Mouse (Mus musculus): ENCODE results near the gene Ppp1r36. TPM values are rescaled to one million over a fixed set of nuclear protein-coding genes. Genes with fewer than 3 reads are reported as not detected.

Gene Ppp1r36
- polyA plus RNA-seq, 1 experiment from 2014 or later = 3.7 TPM

DNA sequence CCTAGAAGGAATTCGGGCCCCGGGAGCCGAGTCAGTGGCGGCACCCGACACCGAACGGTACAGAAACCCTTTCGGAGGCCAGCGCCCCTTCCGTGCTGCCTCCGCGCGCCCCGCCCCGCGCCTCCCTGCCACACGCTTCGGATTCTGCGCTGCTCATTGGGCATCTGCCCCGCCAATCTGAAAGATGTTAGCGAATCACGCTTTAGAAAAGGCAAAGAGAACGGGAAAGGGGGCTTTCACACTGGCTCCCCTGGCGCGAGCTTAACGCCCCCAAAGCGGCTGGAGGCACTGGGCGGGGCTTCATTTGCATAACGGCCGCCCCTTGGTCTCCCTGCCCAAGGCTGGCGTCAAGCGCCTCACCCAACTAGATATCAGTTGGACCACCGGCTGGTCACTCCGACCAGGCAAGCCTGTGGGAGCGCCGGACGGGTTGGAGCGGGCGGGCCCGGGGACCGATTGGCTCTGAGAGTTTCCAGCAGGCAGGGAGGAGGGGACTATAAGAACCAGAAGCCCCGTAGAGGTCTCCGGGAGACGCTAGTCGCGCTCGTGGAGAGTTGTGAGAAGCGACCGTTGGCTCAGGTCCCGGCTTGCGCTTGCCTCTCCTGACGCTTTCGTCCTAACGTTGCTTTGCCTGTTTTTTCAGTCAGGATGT, 13.3 kb upstream of the Ppp1r36 start, which contains the start of gene Hspa2:
Gene Hspa2, plus strand, starts transcription at position 291 of the 652 bp plus-strand sequence.
- Histone ChIP-seq H3K4me1 (ENCODE audit: control insufficient read depth, insufficient read depth, low read length) (peaks cover 22% of the 10 kb centered on the region), H3K9me3 (replicated peaks; ENCODE audit: control insufficient read depth, low read length) (no peaks in the 10 kb centered on the region), H3K9ac (ENCODE audit: low read depth, low read length) (peak within 1 kb of the TSS; percentile 88), H3K4me3 (ENCODE audit: low read depth, low read length) (peak within 1 kb of the TSS; percentile 70), H3K4me2 (peak within 1 kb of the TSS; percentile 91), H3K36me3 (ENCODE audit: control insufficient read depth, insufficient read depth, low read length) (no peaks in the 10 kb centered on the region), H3K27ac (ENCODE audit: low read depth, low read length) (peak within 1 kb of the TSS; percentile 96), H3K27me3 (ENCODE audit: control insufficient read depth, insufficient read depth, low read length) (peaks cover 24% of the 10 kb centered on the region)
- WGBS (ENCODE audit: insufficient replicate concordance) = under 1% methylated on average over 54 of the region's 54 CpGs
- peak; percentile 97 for ATAC-seq (replicated peaks; ENCODE audit: insufficient number of reproducible peaks, low FRiP score, low TSS enrichment)

DNA sequence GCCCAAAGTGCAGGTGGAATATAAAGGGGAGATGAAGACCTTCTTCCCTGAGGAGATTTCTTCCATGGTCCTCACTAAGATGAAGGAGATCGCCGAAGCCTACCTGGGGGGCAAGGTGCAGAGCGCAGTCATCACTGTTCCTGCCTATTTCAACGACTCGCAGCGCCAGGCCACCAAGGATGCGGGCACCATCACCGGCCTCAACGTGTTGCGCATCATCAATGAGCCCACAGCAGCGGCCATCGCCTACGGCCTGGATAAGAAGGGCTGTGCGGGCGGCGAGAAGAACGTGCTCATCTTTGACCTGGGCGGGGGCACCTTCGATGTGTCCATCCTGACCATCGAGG, 12.5 kb upstream of the Ppp1r36 start:
- no peak for ATAC-seq (replicated peaks; ENCODE audit: insufficient number of reproducible peaks, low FRiP score, low TSS enrichment)
- H3K9ac ChIP-seq (ENCODE audit: low read depth, low read length) = peak overlapping the region; percentile 60; the same call in 1 of the 2 replicates
- peak overlapping the region; percentile 91 for H3K4me2 ChIP-seq
- H3K27me3 ChIP-seq (ENCODE audit: control insufficient read depth, insufficient read depth, low read length) = peaks cover 24% of the 10 kb centered on the region
- H3K9me3 ChIP-seq (replicated peaks; ENCODE audit: control insufficient read depth, low read length) = no peaks in the 10 kb centered on the region
- H3K36me3 ChIP-seq (ENCODE audit: control insufficient read depth, insufficient read depth, low read length) = no peaks in the 10 kb centered on the region
- H3K4me3 ChIP-seq (ENCODE audit: low read depth, low read length) = peak overlapping the region; percentile 70
- H3K4me1 ChIP-seq (ENCODE audit: control insufficient read depth, insufficient read depth, low read length) = peaks cover 22% of the 10 kb centered on the region
- 10% methylated on average over 20 of the region's 20 CpGs for WGBS (ENCODE audit: insufficient replicate concordance)
- no peak overlapping the region for H3K27ac ChIP-seq (ENCODE audit: low read depth, low read length)

DNA sequence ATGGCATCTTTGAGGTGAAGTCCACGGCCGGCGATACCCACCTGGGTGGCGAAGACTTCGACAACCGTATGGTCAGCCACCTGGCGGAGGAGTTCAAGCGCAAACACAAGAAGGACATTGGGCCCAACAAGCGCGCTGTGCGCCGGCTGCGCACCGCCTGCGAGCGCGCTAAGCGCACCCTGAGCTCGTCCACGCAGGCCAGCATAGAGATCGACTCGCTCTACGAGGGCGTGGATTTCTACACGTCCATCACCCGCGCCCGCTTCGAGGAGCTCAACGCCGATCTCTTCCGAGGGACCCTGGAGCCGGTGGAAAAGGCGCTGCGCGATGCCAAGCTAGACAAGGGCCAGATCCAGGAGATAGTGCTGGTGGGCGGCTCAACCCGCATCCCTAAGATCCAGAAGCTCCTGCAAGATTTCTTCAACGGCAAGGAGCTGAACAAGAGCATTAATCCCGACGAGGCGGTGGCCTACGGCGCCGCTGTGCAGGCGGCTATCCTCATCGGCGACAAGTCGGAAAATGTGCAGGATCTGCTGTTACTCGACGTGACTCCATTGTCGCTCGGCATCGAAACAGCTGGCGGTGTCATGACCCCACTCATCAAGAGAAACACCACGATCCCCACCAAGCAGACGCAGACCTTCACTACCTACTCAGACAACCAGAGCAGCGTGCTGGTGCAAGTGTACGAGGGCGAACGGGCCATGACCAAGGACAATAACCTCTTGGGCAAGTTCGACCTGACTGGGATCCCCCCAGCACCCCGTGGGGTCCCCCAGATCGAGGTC, 12.0 kb upstream of the Ppp1r36 start:
- WGBS (ENCODE audit: insufficient replicate concordance) = 4% methylated on average over 64 of the region's 64 CpGs
- Histone ChIP-seq H3K9ac (ENCODE audit: low read depth, low read length) (peak overlapping the region; percentile 60), H3K9me3 (replicated peaks; ENCODE audit: control insufficient read depth, low read length) (no peaks in the 10 kb centered on the region), H3K4me3 (ENCODE audit: low read depth, low read length) (peak overlapping the region; percentile 70), H3K4me2 (peak overlapping the region; percentile 91), H3K4me1 (ENCODE audit: control insufficient read depth, insufficient read depth, low read length) (peaks cover 22% of the 10 kb centered on the region), H3K27ac (ENCODE audit: low read depth, low read length) (no peak overlapping the region), H3K27me3 (ENCODE audit: control insufficient read depth, insufficient read depth, low read length) (peaks cover 24% of the 10 kb centered on the region), H3K36me3 (ENCODE audit: control insufficient read depth, insufficient read depth, low read length) (no peaks in the 10 kb centered on the region)
- no peak for ATAC-seq (replicated peaks; ENCODE audit: insufficient number of reproducible peaks, low FRiP score, low TSS enrichment)

DNA sequence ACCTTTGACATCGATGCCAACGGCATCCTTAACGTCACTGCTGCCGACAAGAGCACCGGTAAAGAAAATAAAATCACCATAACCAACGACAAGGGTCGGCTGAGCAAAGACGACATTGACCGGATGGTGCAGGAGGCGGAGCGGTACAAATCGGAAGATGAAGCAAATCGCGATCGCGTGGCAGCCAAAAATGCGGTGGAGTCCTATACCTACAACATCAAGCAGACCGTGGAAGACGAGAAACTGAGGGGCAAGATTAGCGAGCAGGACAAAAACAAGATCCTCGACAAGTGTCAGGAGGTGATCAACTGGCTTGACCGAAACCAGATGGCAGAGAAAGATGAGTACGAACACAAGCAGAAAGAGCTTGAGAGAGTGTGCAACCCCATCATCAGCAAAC, 11.4 kb upstream of the Ppp1r36 start:
- peaks cover 24% of the 10 kb centered on the region for H3K27me3 ChIP-seq (ENCODE audit: control insufficient read depth, insufficient read depth, low read length)
- H3K4me1 ChIP-seq (ENCODE audit: control insufficient read depth, insufficient read depth, low read length) = peaks cover 22% of the 10 kb centered on the region
- peak overlapping the region; percentile 28; the same call in 1 of the 2 replicates for H3K9ac ChIP-seq (ENCODE audit: low read depth, low read length)
- H3K4me2 ChIP-seq = peak overlapping the region; percentile 91
- no peaks in the 10 kb centered on the region for H3K9me3 ChIP-seq (replicated peaks; ENCODE audit: control insufficient read depth, low read length)
- H3K27ac ChIP-seq (ENCODE audit: low read depth, low read length) = no peak overlapping the region
- peak overlapping the region; percentile 70 for H3K4me3 ChIP-seq (ENCODE audit: low read depth, low read length)
- 4% methylated on average over 23 of the region's 23 CpGs for WGBS (ENCODE audit: insufficient replicate concordance)
- no peaks in the 10 kb centered on the region for H3K36me3 ChIP-seq (ENCODE audit: control insufficient read depth, insufficient read depth, low read length)
- ATAC-seq (replicated peaks; ENCODE audit: insufficient number of reproducible peaks, low FRiP score, low TSS enrichment) = no peak

DNA sequence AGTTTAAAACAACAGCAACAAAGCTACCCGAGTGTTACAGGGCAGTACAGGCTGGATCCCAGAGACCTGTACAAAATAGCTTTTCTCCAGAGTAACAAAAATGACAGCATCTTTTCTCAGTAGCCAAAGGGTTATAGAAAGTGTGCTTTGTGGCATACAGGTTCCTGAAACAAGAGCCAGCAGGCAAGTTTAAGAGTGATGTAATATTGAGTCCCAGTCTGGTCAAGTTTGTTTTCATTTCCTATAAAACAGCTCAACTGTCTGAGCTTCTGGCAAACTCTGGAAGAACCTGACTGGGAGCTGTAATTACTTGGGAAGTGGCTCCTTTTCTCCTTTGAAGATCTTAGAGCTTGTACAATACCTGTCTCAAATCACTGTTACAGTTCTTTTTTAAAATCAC, 10.2 kb upstream of the Ppp1r36 start:
- ATAC-seq (replicated peaks; ENCODE audit: insufficient number of reproducible peaks, low FRiP score, low TSS enrichment) = no peak
- peaks cover 24% of the 10 kb centered on the region for H3K27me3 ChIP-seq (ENCODE audit: control insufficient read depth, insufficient read depth, low read length)
- WGBS (ENCODE audit: insufficient replicate concordance) = 52% methylated on average over 1 of the region's 1 CpGs
- peaks cover 22% of the 10 kb centered on the region for H3K4me1 ChIP-seq (ENCODE audit: control insufficient read depth, insufficient read depth, low read length)
- no peaks in the 10 kb centered on the region for H3K9me3 ChIP-seq (replicated peaks; ENCODE audit: control insufficient read depth, low read length)
- H3K4me2 ChIP-seq = no peak overlapping the region
- no peak overlapping the region for H3K4me3 ChIP-seq (ENCODE audit: low read depth, low read length)
- H3K36me3 ChIP-seq (ENCODE audit: control insufficient read depth, insufficient read depth, low read length) = no peaks in the 10 kb centered on the region
- no peak overlapping the region for H3K9ac ChIP-seq (ENCODE audit: low read depth, low read length)
- H3K27ac ChIP-seq (ENCODE audit: low read depth, low read length) = no peak overlapping the region

DNA sequence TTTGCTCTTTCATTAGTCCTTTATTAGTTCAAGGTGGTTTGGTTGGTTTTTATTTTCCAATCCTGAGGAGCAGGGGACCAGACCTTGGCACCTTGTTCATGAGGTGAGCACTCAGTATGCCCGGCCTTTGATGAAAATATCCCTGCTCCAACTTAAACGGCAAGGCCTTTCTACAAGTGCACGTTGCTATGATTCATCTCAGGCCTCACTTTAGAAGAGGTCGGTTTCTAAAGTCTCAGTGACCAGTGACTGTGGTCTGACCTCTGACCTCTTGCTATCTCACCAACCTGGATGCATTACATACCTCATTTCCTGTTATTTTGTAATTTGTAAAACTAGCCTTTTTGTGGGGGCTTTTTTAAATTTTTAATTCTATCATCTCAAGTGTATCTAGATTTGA, 8.2 kb upstream of the Ppp1r36 start:
- H3K27ac ChIP-seq (ENCODE audit: low read depth, low read length) = no peak overlapping the region
- no peak for ATAC-seq (replicated peaks; ENCODE audit: insufficient number of reproducible peaks, low FRiP score, low TSS enrichment)
- no peaks in the 10 kb centered on the region for H3K9me3 ChIP-seq (replicated peaks; ENCODE audit: control insufficient read depth, low read length)
- peaks cover 19% of the 10 kb centered on the region for H3K4me1 ChIP-seq (ENCODE audit: control insufficient read depth, insufficient read depth, low read length)
- no peaks in the 10 kb centered on the region for H3K36me3 ChIP-seq (ENCODE audit: control insufficient read depth, insufficient read depth, low read length)
- H3K4me2 ChIP-seq = no peak overlapping the region
- no peak overlapping the region for H3K9ac ChIP-seq (ENCODE audit: low read depth, low read length)
- no peak overlapping the region for H3K4me3 ChIP-seq (ENCODE audit: low read depth, low read length)
- H3K27me3 ChIP-seq (ENCODE audit: control insufficient read depth, insufficient read depth, low read length) = peaks cover 24% of the 10 kb centered on the region
- 55% methylated on average over 4 of the region's 4 CpGs for WGBS (ENCODE audit: insufficient replicate concordance)

DNA sequence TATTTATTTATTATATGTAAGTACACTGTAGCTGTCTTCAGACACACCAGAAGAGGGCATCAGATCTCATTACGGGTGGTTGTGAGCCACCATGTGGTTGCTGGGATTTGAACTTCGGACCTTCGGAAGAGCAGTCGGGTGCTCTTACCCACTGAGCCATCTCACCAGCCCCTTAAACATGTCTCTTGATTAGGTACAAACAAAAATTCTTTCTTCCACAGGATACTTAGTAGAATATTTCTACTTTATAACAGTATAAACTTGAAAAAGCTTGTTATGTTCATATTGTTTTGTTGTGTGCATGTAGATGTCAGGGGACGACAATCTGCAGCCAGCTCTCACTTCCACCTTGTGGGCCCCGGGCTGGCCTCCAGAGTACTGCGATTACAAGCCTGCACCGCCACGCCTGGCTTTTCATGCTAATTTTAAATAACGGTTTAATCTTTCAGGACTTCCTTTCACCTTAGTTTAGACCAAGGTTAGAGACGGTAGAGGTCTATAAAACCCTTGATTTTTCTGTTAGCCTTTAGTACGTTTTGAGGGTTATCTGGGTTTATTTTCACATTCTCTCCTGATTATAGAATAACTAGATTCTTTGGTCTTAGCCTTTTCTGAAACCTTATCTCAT, 1.8 kb upstream of the Ppp1r36 start:
- no peak overlapping the region for H3K27ac ChIP-seq (ENCODE audit: low read depth, low read length)

DNA sequence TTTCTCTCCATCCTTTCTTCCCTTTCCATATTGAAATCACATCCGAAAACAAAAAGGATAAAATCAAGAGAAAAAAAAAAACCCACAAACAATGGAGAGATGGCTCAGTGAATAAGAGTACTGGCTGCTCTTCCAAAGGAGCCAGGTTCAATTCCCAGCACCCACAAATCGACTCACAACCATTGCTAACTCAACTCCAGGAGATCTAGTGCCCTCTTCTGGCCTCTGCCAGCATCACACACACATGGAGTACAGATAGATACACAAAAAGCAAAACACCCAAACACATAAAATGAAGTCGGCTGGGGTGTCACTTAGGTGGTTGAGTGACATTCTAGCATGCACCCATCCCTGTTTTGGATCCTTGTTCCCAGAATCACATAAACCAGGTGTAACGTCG, 1.0 kb downstream of the Ppp1r36 start:
- Histone ChIP-seq H3K4me1 (ENCODE audit: control insufficient read depth, insufficient read depth, low read length) (0 out of 2 replicates have a peak, but pooled peaks cover 2% of the 10 kb centered on the region), H3K27me3 (ENCODE audit: control insufficient read depth, insufficient read depth, low read length) (no peaks in the 10 kb centered on the region), H3K9me3 (replicated peaks; ENCODE audit: control insufficient read depth, low read length) (no peaks in the 10 kb centered on the region; the same call in 1 of the 2 replicates), H3K27ac (ENCODE audit: low read depth, low read length) (no peak overlapping the region), H3K4me3 (ENCODE audit: low read depth, low read length) (no peak overlapping the region), H3K9ac (ENCODE audit: low read depth, low read length) (no peak overlapping the region), H3K4me2 (no peak overlapping the region), H3K36me3 (ENCODE audit: control insufficient read depth, insufficient read depth, low read length) (no peaks in the 10 kb centered on the region)
- WGBS (ENCODE audit: insufficient replicate concordance) = 86% methylated on average over 5 of the region's 5 CpGs
- ATAC-seq (replicated peaks; ENCODE audit: insufficient number of reproducible peaks, low FRiP score, low TSS enrichment) = no peak

More for the DNA sequence above, 1.8 kb upstream of the Ppp1r36 start:
- no peaks in the 10 kb centered on the region for H3K27me3 ChIP-seq (ENCODE audit: control insufficient read depth, insufficient read depth, low read length)
- no peak overlapping the region for H3K9ac ChIP-seq (ENCODE audit: low read depth, low read length)
- H3K9me3 ChIP-seq (replicated peaks; ENCODE audit: control insufficient read depth, low read length) = no peaks in the 10 kb centered on the region; the same call in 1 of the 2 replicates
- H3K4me3 ChIP-seq (ENCODE audit: low read depth, low read length) = no peak overlapping the region
- H3K36me3 ChIP-seq (ENCODE audit: control insufficient read depth, insufficient read depth, low read length) = no peaks in the 10 kb centered on the region
- 69% methylated on average over 11 of the region's 12 CpGs for WGBS (ENCODE audit: insufficient replicate concordance)
- 0 out of 2 replicates have a peak, but pooled peaks cover 2% of the 10 kb centered on the region for H3K4me1 ChIP-seq (ENCODE audit: control insufficient read depth, insufficient read depth, low read length)
- H3K4me2 ChIP-seq = no peak overlapping the region
- ATAC-seq (replicated peaks; ENCODE audit: insufficient number of reproducible peaks, low FRiP score, low TSS enrichment) = no peak

Data from heart, embryonic 11.5 days (tissue).